Mouse (Mus musculus) right cerebral cortex, postnatal 36 days (tissue): Measurements from ENCODE around the gene Foxe3.

Source experiments
- DNase-seq, 2 experiments: peaks; one replicate each; pipeline ENCODE4 v3.0.0; 2022; ENCODE audit warnings: low spot score in 2 of 2, mixed read lengths in 1 of 2

The Foxe3 gene

DNA sequence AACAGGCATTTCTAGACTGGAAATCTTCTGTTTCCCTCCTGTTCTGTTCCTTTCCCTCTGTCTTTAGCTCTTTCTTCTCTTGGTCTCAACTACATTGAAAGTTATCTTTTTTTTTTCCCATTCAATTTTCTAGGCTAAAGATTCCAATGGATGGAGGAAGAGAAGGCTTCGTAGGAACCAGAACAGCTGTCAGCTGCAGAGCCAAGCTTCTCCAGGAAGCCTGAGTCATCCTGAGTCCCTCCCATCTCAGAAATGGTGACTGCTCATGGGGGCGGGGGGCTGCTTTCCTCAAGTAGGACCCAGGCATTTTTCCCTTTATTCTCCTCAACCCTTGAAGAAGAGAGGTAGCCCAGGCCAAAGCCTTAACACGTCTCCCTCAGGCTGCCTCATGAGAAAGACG is 9.8 kb downstream of the Foxe3 start:
- no peak for DNase-seq

DNA sequence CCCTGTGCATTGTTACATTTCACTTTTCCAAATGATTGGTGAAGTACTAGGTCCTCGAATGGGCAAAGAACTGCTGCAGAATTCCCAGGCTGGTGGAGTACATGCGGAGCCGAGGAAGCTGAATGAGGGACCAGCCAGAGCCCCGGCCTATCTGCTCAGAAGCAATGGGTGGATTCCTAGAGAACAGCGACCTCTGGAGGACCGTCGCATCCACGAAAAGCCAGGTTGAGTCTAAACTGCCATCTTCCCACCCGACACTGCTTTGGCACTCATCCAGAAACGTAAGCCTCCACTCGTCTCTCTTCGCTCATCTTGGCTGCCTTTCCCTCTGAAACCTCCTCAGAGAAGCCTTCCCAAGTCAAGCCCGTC is 12.2 kb downstream of the Foxe3 start:
- DNase-seq: no peak

- no peak for DNase-seq
Measured at GRCm38 (mm10) chr4:114912705-114913593, 12.9 kb downstream of the Foxe3 start.

GRCm38 (mm10) chr4:114909602-114910484 is 16.0 kb downstream of the Foxe3 start:
- DNase-seq: no peak

DNA sequence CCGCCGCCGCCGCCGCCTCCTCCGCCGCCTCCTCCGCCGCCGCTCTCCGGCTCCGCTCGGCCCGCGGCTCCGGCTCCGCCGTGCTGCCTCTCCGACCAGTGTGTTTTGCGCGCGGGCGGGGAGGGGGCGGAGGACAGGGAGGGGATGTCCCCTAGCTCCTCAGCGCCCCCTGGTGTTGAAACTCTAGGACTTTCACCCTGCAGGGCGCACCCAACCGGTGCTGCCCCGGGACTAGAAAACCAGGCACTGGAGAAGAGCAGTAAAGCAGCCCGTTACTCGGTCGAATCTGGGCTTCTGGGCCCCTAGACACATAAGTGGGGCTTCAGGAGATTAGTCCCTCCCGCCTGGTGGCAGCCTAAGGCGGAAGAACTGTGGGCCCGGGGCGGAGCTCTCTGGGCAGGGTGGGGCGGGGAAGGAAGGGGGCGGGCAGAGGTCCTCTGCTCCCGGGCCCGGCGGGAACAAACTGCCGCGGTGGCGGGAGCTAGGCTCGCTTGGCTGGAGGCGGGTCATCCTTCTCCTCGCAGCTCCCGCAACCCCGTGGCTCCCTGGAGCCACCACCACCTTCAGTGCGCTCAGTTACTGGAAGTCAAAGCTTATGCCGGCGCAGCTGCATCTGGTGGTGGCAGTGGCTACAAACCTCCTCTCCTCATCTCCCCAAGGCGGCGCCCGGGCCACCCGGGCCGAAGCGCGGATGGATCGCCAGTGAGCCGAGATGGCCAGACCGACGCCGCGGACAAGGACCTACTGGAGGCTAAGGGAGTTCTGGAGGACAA is 16.8 kb downstream of the Foxe3 start, which contains the start of gene Foxd2:
TSS of gene Foxd2 (minus strand) at position 45 of the 773 bp plus-strand sequence.
- DNase-seq: no peak

DNA sequence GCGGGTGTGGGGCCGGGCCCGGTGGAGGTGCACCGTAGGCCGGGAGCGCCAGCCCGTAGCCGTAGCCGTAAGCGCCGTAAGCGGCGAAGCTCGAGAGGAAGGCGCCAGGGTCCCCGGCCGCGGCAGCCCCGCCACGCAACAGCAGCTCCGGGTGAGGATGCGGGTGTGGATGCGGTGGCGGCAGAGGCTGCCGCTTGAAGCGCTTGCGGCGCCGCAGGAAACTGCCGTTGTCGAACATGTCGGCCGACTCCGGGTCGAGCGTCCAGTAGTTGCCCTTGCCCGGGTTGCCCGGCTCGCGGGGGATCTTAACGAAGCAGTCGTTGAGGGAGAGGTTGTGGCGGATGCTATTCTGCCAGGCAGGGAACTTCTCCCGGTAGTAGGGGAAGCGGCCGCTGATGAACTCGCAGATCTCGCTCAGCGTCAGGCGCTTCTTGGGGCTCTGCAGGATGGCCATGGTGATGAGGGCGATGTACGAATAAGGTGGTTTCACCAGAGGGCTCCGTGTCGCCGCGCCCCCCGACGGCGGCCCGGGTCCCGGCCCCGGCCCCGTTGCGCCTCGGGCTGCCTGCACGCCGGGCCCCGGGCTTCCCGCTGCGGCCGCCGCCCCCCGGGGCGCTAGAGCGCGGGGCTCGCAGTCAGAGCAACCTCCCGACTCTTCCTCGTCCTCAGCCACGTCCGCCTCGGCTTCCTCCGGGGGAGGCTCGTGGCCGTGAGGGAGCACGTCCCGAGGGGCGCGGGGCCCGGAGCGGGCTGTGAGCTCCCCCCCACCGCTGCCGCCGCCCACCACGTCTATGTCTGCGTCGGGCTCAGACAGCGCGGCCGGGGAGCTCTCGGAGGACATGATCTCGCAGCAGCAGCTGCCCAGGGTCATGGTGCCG is 17.6 kb downstream of the Foxe3 start:
- DNase-seq: no peak

DNA sequence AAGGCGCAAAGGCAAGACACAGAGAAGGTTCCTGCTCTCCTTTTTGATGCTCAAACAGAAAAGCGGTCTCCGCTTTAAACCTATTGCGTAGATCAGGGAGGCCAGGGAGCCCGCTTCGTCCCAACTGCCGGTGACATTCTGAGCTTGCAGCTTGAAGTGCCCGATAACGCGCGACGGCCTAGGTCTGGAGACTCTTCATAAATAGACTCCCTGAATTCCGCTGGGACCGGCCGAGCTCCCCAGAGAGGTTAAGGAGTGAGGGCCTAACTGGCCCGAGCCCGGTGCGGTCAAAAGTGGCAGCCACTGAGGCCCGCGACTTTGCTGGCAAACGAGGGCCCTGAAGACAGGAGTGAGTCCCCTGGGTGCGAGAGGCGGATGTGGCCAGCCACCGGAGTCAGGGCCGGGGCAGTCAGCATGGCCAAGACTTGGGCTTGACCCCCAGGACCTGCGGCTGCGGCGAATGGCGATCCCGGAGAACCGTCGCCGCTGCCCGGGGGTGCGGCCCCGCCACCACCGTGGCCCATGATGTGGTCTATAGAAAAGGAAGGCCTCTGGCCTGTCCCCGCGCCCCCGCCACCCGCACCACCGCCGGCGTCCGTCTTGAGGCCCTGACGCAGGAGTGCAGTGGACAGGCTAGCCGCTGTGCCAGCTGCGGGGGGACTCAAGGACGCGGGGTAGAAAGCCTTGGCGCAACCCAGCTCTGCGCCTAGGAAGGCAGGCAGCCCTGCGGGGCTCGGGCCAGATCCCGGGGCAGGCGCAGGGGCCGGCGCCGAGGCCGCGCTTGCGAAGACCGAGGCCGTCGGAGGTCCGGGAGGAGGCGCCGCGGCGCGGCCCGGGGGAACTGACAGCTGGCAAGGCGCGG is 18.5 kb downstream of the Foxe3 start:
- DNase-seq: no peak

DNA sequence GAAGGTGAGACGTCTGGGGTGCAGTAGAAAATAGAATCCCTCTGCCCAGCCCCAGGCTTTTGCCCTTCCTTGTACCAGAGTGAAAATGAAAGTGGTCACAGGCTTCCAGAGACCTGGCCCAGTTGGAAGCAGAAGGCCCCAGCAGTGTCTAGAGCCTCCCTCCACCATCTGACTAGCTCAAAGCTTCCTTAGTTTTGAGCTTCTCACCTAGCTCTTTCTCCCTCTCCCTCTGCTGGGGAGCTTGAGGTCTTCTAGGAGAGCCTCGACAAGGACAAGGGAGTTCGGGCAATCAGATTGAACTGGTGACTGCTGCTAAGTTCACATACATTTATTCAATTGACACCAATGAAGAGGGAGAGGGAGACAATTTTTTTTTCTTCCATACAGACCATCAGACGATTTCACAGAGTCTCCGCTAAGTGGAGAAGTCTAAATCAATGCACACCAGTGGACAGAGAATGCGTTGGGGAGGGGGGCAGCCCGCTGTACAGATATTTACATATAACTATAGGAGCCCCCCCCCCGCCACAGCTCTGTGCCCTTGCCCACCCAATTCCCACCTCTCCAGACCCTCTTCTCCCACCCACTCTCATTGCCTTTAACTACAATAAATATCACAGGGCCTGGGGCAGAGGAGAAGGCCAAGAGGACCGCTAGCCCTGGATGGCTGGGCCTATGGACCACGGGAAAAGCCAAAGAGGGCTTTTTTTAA is 19.7 kb downstream of the Foxe3 start:
- no peak for DNase-seq

DNA sequence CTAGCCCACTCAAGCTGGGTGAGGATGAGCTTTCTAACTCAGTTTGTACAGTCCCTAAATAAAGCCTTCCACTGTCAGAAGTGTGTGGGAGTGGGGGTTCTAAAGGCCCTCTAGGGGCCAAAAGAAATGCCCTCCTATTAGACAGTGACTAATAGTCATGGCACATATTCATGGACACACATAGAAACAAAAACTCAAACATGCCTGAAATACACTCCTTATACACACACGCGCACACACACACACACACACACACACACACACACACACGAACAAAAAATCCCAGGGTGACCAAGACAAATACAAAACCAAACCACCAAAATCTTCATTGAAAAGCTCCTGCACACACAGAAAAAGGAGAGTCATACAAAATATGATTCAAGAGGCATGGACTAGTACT is 20.3 kb downstream of the Foxe3 start:
- no peak for DNase-seq

GRCm38 (mm10) chr4:114903422-114903782 is 22.4 kb downstream of the Foxe3 start:
- DNase-seq: no peak

DNA sequence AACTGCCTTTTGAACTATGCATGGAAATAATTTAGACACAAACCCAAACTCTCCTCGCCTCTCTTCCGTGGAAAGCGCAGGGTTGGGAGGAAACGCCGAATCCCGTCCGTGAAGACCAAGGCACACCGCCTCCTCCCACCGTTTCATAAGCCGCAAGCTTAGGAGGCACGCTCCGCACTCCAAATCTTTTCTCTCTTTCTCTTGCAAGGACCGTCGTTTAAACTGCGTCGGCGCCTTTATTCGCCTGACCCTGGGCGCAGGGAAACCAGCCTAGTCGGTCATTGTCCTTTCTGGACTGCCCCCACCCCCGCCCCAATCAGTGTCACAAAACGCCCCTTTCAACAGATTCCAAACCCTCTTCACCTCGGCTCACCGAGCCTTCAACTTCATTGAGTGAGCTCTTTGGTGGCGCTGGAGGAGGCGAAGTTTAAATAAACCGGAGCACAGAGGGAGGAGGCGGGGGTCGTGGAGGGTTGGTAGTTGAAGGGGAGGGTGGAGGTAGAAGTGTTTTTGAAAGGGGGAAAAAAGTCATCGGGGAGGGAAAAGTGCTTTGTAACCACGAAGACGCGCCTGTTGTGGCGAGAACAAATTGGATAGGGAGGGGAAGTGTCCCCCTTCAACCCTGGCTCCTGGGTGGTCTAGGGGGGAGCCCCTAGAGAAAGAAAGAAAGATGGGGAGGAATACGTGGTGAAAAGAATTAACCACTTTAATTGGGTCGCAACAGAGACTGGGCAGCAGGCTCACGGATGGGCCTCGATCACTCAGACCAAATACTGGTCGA is 23.0 kb downstream of the Foxe3 start:
- no peak for DNase-seq

- no peak for DNase-seq
Measured at GRCm38 (mm10) chr4:114901643-114902351, 24.0 kb downstream of the Foxe3 start.

- no peak for DNase-seq
Measured at GRCm38 (mm10) chr4:114900866-114901642, 24.8 kb downstream of the Foxe3 start.

- no peak for DNase-seq
Measured at GRCm38 (mm10) chr4:114899885-114900284, 25.9 kb downstream of the Foxe3 start.

DNA sequence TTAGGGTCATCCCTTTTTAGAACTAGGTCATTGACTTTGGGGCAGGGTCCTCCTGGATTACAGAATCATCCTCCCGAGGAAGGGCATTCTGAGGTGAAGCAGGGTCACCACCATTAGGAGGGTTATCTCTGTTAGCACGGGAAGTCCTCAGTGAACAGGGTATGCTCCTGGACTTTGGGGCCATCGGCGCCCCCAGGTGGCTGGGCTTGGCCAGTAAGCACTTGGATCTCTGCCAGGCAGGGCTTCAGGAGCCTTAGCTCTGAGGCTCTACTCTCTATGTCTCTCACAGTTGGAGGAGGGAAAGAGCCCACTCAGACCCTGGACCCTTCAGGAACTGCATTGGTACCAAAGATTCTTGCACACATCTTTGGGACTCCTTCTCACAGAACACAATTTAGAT is 28.0 kb downstream of the Foxe3 start:
- DNase-seq: no peak

DNA sequence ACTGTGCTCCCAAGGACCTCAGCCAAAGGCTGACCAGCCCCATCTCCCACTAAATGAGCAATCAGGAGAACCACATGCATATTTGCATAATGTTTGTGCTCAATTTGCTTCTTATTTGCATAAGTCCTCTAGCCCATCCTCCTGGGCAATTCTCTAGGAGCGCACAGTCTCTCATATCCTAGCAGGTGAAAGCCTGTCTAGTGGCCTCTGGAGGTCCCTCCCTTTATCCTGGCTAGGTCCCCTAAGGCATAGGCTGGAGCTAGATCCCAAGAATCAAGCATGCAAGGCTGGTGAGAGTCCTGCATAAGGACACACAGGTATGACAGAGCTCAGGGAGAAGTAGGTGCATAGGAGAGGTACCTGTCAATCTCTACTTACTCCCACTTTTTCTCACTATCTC is 43.6 kb downstream of the Foxe3 start:
- DNase-seq: no peak

GRCm38 (mm10) chr4:114876441-114876972 is 49.3 kb downstream of the Foxe3 start:
- DNase-seq: no peak
